Mouse (Mus musculus) midbrain, embryonic 14.5 days (tissue): ENCODE measurements around the gene Gm6803. TPM values are rescaled to one million over a fixed set of nuclear protein-coding genes. Genes with fewer than 3 reads are reported as not detected.
"Not testable (repeated sequence)": the region's sequence is repeated elsewhere in the genome, so short reads cannot be mapped to it uniquely, and the experiment has no call there.

Source experiments
- ATAC-seq: fragments of 200-750 bp; cut with Nextera tagmentation; 2 replicates; pipeline ENCODE4 v1.8.0; 2017; ENCODE audit warnings: moderate number of reproducible peaks, moderate library complexity; ENCODE audit not compliant: low FRiP score, low TSS enrichment
- DNase-seq: peaks from one replicate; pipeline ENCODE4 v3.0.0-alpha.2; 2015
- H3K27ac ChIP-seq: fragments of 300-500 bp; sonication (generic); replicated peaks from 2 replicates; pipeline ENCODE4 v1.5.1; 2014; ENCODE audit warnings: mild to moderate bottlenecking, low read depth, low read length, moderate library complexity
- H3K27me3 ChIP-seq: fragments of 300-500 bp; sonication (generic); 2 replicates; pipeline ENCODE4 v1.6.1; 2014; ENCODE audit warnings: low read length, control low read depth, mixed read lengths; ENCODE audit not compliant: control insufficient read depth, insufficient read depth
- H3K36me3 ChIP-seq: fragments of 300-500 bp; sonication (generic); 2 replicates; pipeline ENCODE4 v1.6.1; 2014; ENCODE audit warnings: low read length, control low read depth; ENCODE audit not compliant: control insufficient read depth, insufficient read depth
- H3K4me1 ChIP-seq: fragments of 300-500 bp; sonication (generic); 2 replicates; pipeline ENCODE4 v1.6.1; 2014; ENCODE audit warnings: mild to moderate bottlenecking, antibody characterized with exemption, low read length, control low read depth; ENCODE audit not compliant: control insufficient read depth, insufficient read depth
- H3K4me2 ChIP-seq: fragments of 300-500 bp; sonication (generic); 2 replicates; pipeline ENCODE4 v1.6.1; 2014; ENCODE audit warnings: mild to moderate bottlenecking, low read length, moderate library complexity
- H3K4me3 ChIP-seq: fragments of 300-500 bp; sonication (generic); replicated peaks from 2 replicates; pipeline ENCODE4 v1.5.1; 2014; ENCODE audit warnings: low read depth, low read length
- H3K9ac ChIP-seq: fragments of 300-500 bp; sonication (generic); replicated peaks from 2 replicates; pipeline ENCODE4 v1.6.1; 2014; ENCODE audit warnings: mild to moderate bottlenecking, low read length, moderate library complexity
- H3K9me3 ChIP-seq: fragments of 300-500 bp; sonication (generic); 2 replicates; pipeline ENCODE4 v1.6.1; 2016; ENCODE audit warnings: low read length, control low read depth, mixed read lengths; ENCODE audit not compliant: control insufficient read depth
- WGBS: fragments of 180-500 bp; shearing (Covaris S2); extraction: QIAGEN DNeasy Blood & Tissue Kit; methylation state at CpG from one replicate; pipeline ENCODE4 v1.1.7; 2014; 5-methylcytosine and 5-hydroxymethylcytosine counted together
- polyA plus RNA-seq: library from polyadenylated mRNA; unstranded; fragments of >200 nt; fragmentation: Nextera tagmentation; extraction: Ambion mirVana; gene quantifications from 2 replicates; pipeline ENCODE4 v1.2.1, GENCODE M21; 2014

The Gm6803 gene
- not detected in 2 replicates for polyA plus RNA-seq

GRCm38 (mm10) chr12:88018671-88019070 is at the start of gene Gm6803:
Gene Gm6803, minus strand, starts transcription at chr12:88018771.
- H3K36me3 ChIP-seq, ATAC-seq, H3K4me2 ChIP-seq, H3K4me1 ChIP-seq, H3K27ac ChIP-seq, H3K4me3 ChIP-seq, DNase-seq, H3K9me3 ChIP-seq, H3K27me3 ChIP-seq, H3K9ac ChIP-seq: not testable (repeated sequence)
- 87% methylated on average over 2 of the region's 2 CpGs for WGBS

DNA sequence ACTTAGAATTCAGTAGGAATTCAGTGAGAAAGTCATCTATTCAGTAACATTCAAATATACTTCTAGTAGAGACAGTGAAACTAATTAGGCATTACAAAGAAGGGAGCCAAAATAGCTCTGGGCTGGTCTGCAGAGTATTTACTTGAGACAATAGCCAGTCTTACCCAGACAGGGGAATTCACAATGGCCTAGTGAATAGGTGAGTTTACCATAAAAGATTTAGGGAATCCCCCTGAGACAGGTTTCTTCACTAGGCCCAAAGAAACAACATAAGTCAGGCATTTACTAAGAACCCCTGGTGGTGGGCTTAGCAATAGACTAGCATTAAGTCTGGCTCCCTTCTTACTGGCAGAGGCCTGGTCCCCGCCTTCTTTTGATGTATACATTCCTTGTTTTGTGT is 26.7 kb upstream of the Gm6803 start:
- H3K27me3 ChIP-seq, H3K4me3 ChIP-seq, H3K36me3 ChIP-seq, DNase-seq, ATAC-seq, H3K9ac ChIP-seq, H3K27ac ChIP-seq, H3K9me3 ChIP-seq, H3K4me2 ChIP-seq, H3K4me1 ChIP-seq: not testable (repeated sequence)
- 68% methylated on average over 1 of the region's 1 CpGs for WGBS

DNA sequence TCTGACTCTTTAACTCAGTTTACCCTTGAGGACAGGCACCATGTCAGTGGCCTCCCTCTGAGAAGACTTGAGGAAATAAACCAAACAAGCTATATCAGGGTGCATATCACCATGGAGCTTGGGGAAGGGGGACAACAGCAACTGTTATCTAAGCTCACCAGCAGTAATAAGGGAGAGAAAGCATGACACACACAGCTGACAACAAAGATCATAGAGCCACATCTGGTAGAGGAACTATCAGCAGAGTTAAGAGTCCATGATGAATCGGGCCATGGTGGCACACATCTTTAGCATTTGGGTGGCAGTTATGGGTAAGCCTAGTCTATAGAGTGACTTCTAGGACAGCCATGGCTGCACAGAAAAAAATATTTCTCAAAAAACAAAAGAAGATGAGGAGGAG is 21.1 kb upstream of the Gm6803 start:
- not testable (repeated sequence) for H3K4me3 ChIP-seq, H3K9me3 ChIP-seq, H3K27ac ChIP-seq, ATAC-seq, H3K36me3 ChIP-seq, H3K27me3 ChIP-seq, DNase-seq, H3K4me1 ChIP-seq, H3K4me2 ChIP-seq, H3K9ac ChIP-seq
- WGBS, result 98% methylated on average over 1 of the region's 1 CpGs

DNA sequence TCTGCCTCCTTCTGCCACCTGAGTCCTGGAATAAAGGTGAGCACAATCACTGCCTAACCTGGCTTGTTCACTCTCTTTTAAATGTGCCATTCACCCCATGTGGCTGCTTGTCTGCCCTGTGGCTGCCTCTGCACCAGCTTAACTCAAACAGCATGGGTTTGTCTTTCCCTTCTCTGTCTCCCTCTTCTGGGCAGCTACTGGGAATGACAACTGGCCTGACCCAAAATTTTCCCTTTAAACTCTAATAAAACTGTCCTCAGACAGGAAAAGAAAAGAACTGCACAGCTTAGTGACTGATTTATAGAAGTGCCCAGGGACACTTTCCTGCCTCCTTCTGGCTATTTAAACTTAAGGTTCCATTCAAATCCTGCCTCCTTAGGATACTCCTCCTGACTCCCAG is 20.5 kb upstream of the Gm6803 start:
- not testable (repeated sequence) for H3K27ac ChIP-seq, ATAC-seq, H3K9ac ChIP-seq, H3K27me3 ChIP-seq, H3K9me3 ChIP-seq, H3K36me3 ChIP-seq, DNase-seq, H3K4me3 ChIP-seq, H3K4me2 ChIP-seq, H3K4me1 ChIP-seq

DNA sequence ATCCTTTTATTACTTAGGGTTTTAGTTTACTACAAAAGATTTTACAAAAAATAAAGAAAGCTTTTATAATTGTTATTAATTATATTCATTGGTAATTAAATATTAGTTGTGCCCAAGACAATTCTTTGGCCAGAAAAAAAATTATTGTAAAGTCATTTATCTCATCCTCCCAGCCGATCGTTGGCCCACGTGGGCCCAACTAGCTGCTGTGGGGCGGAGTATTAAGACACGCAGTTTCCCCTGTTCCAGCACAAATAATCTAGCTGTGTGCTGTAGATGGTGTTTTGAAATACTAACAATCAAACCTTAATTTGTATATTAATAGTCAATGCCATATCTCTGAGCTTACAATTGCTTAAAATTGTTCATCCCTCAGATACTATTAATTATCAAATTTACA is 13.7 kb upstream of the Gm6803 start:
- H3K4me2 ChIP-seq, DNase-seq, H3K9me3 ChIP-seq, H3K4me3 ChIP-seq, H3K36me3 ChIP-seq, ATAC-seq, H3K27ac ChIP-seq, H3K4me1 ChIP-seq, H3K27me3 ChIP-seq, H3K9ac ChIP-seq: not testable (repeated sequence)
- 92% methylated on average over 5 of the region's 5 CpGs for WGBS

DNA sequence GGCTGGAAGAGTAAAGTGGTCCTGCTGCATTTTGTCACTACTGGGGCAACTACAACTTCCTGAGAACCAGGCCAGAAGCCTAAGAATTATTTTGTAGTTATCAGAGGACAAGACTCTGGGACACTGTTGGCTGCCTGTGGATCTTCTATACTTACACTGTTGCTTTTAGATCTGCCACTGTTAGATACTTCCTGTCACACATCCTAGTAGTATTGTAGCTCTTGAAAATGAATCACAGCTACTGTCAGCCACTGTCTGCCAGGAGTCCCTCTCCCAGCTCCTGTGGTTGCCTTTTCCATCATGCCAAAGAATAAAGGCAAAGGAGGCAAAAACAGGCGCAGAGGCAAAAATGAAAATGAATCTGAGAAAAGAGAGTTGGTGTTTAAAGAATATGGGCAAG is 8.1 kb upstream of the Gm6803 start, which contains the start of gene Gm2056:
Gm2056 (plus strand) TSS at position 301 of the 400 bp plus-strand sequence.
- H3K36me3 ChIP-seq, H3K27me3 ChIP-seq, ATAC-seq, H3K9me3 ChIP-seq, H3K27ac ChIP-seq, H3K9ac ChIP-seq, H3K4me1 ChIP-seq, H3K4me3 ChIP-seq, DNase-seq, H3K4me2 ChIP-seq: not testable (repeated sequence)
- WGBS, result 79% methylated on average over 1 of the region's 1 CpGs

- WGBS, result no CpG with 5 or more reads among the region's 1 CpGs
- not testable (repeated sequence) for H3K4me1 ChIP-seq, H3K36me3 ChIP-seq, H3K9me3 ChIP-seq, H3K4me2 ChIP-seq, H3K9ac ChIP-seq, DNase-seq, ATAC-seq, H3K27me3 ChIP-seq, H3K4me3 ChIP-seq, H3K27ac ChIP-seq
Observed at GRCm38 (mm10) chr12:88011548-88011947, 7.0 kb downstream of the Gm6803 start, which contains the start of gene Gm2075. Gene Gm2075, plus strand, starts transcription at chr12:88011848.

- 82% methylated on average over 3 of the region's 3 CpGs for WGBS
- not testable (repeated sequence) for H3K27me3 ChIP-seq
Observed at GRCm38 (mm10) chr12:88004118-88004517, 14.5 kb downstream of the Gm6803 start.

DNA sequence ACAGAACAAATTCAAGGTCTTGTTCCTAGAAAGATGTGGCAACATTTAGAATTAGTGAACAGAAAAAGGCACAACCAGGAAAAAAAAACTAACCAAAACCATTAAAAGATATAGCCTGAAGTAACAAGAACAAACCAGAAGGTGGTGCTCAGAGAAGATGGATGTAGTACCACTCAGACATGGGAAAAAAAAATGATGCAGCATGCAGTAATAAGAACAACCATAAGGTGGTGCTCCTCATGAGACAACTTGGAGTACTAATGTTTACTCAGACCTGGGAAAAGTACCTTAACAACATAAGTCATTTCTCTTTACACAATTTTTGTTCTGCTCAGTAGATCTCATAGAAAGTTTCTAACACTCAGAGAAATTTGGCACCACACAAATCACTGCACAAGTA is 34.6 kb downstream of the Gm6803 start:
- H3K27ac ChIP-seq, DNase-seq, H3K9ac ChIP-seq, ATAC-seq, H3K27me3 ChIP-seq, H3K4me1 ChIP-seq, H3K9me3 ChIP-seq, H3K4me2 ChIP-seq, H3K36me3 ChIP-seq, H3K4me3 ChIP-seq: not testable (repeated sequence)

More at GRCm38 (mm10) chr12:88004118-88004517, 14.5 kb downstream of the Gm6803 start:
- H3K9me3 ChIP-seq, H3K4me1 ChIP-seq, DNase-seq, H3K27ac ChIP-seq, H3K4me2 ChIP-seq, H3K4me3 ChIP-seq, H3K9ac ChIP-seq, H3K36me3 ChIP-seq, ATAC-seq: not testable (repeated sequence)
